Mouse (Mus musculus) spleen, adult 2 months (tissue): ENCODE measurements at regions not wholly inside any gene's neighbourhood (a gene's known extent, or its start where the extent isn't known, plus 50 kb on each side); places are given as distances from the start of the nearest gene placed in this dataset.

ENCODE experiments used
- DNase-seq, 2 experiments: peaks; one replicate each; pipeline versions ENCODE4 v3.0.0 to v3.0.0-alpha.2; 2012 to 2021; ENCODE audit warnings: low spot score in 2 of 2, low read depth in 1 of 2
- H3K27ac ChIP-seq: fragments of 200-500 bp; 2 replicates; pipeline ENCODE4 v1.5.1; 2012; ENCODE audit warnings: low read length, inconsistent platforms; ENCODE audit not compliant: insufficient read depth
- H3K27me3 ChIP-seq: fragments of 200-500 bp; 2 replicates; pipeline ENCODE4 v1.6.1; 2012; ENCODE audit warnings: mild to moderate bottlenecking, moderate library complexity, low read length, inconsistent platforms; ENCODE audit not compliant: control insufficient read depth, insufficient read depth
- H3K36me3 ChIP-seq: fragments of 200-500 bp; 2 replicates; pipeline ENCODE4 v1.6.1; 2012; ENCODE audit warnings: mild to moderate bottlenecking, low read length, inconsistent platforms; ENCODE audit not compliant: control insufficient read depth, insufficient read depth
- H3K4me1 ChIP-seq: fragments of 200-500 bp; 2 replicates; pipeline ENCODE4 v1.6.1; 2011; ENCODE audit warnings: inconsistent platforms; ENCODE audit not compliant: control insufficient read depth, insufficient read depth, insufficient read length
- H3K4me3 ChIP-seq: fragments of 200-500 bp; 2 replicates; pipeline ENCODE4 v1.5.1; 2011; ENCODE audit warnings: mild to moderate bottlenecking, inconsistent platforms; ENCODE audit not compliant: insufficient read depth, insufficient read length; ENCODE audit errors: extremely low read depth
- CTCF ChIP-seq: fragments of 200-500 bp; IDR thresholded peaks from 2 replicates; pipeline ENCODE4 v1.5.1; 2011; ENCODE audit warnings: mild to moderate bottlenecking, inconsistent platforms; ENCODE audit not compliant: insufficient read depth, insufficient read length, insufficient replicate concordance; ENCODE audit errors: extremely low read depth
- POLR2A ChIP-seq: fragments of 200-500 bp; IDR thresholded peaks from 2 replicates; pipeline ENCODE4 v1.6.1; 2011; ENCODE audit warnings: low read depth, low read length, inconsistent platforms
- WGBS: fragments of 180-500 bp; shearing (Covaris S2); methylation state at CpG from one replicate; pipeline ENCODE4 v1.1.7; 2018; 5-methylcytosine and 5-hydroxymethylcytosine counted together

DNA sequence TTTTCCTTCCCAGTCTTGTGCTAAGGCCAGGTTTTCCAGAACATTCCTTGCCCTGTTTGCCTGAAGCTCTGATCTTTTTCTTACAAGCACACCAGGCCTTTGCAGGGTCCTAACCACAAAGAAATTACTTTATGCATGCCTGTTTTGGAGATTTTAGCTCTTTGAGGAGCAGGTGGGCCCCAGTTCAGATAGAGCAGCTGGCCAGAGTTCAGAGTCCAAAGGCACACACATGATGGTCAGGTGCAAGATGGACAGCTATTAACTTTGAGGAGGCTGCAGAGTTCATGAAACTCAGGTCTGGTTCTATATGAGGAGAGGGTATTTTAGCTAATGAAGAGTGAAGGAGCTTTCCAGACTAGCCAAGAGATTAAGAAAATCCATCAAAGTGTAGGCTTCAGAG, 125.8 kb upstream of the Maf start:
- TF ChIP-seq CTCF (no peak), POLR2A (no peak)
- Histone ChIP-seq H3K27ac (no peak overlapping the region), H3K4me3 (no peak overlapping the region), H3K4me1 (no peaks in the 10 kb centered on the region), H3K27me3 (no peaks in the 10 kb centered on the region), H3K36me3 (no peaks in the 10 kb centered on the region)
- DNase-seq: no peak

DNA sequence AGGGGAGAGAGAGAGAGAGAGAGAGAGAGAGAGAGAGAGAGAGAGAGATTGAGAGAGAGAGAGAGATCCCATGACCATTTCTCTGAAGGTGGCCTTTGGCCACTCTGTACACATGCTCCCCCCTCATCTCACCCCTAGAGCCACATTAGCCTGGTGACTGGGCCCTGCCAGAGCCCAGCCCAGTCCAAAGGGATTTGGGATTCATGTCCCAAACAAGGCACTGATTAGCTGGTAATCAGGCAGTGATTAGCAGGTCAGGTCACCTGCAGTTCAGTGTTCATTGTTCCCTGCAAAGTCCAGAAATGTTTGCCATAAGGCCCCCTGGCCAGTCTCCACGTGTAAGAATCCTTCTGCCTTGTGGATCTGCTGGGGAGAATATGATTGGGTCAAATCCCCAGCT, 124.1 kb upstream of the Maf start:
- no peak for DNase-seq
- no peak overlapping the region for H3K27ac ChIP-seq
- TF ChIP-seq CTCF (no peak), POLR2A (no peak)
- H3K36me3 ChIP-seq: no peaks in the 10 kb centered on the region
- H3K4me3 ChIP-seq: no peak overlapping the region
- H3K4me1 ChIP-seq: no peaks in the 10 kb centered on the region
- WGBS: 63% methylated on average over 1 of the region's 1 CpGs
- H3K27me3 ChIP-seq: no peaks in the 10 kb centered on the region

DNA sequence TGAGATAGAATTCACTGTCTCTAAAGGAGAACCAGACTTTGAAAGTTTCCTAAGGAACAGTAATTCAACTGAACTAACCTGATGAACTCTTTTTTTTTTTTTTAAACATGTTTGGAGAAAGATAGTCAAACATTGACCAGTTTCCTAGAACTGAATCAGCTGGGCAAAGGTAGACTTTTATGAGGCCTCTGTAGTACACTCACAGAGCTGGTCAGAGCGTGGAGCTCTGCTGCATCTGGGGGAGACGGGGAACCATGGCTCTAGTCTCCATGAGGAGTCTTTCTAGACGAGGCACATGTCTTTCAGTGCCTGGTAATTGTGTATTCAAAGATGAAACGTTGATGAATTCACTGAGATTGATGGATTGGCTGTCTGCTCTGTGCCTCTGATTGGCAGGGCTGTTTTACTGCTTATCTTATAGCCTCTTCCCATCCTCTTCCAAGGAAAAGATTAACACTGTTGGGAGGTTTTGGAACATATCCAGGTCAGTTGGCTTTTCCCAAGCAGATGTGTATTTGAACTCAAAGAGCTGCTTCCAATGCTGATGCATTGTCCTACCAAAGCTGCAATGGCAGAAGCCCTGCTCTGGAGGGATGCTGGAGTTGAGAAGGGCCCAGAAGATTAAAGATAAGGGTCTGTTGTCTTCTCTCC, 122.5 kb upstream of the Maf start:
- H3K27ac ChIP-seq: no peak overlapping the region
- no peak for TF ChIP-seq CTCF
- no peak for TF ChIP-seq POLR2A
- no peak overlapping the region for H3K4me3 ChIP-seq
- no peaks in the 10 kb centered on the region for H3K36me3 ChIP-seq
- WGBS: 80% methylated on average over 4 of the region's 4 CpGs
- H3K4me1 ChIP-seq: no peaks in the 10 kb centered on the region
- no peaks in the 10 kb centered on the region for H3K27me3 ChIP-seq
- DNase-seq: no peak

DNA sequence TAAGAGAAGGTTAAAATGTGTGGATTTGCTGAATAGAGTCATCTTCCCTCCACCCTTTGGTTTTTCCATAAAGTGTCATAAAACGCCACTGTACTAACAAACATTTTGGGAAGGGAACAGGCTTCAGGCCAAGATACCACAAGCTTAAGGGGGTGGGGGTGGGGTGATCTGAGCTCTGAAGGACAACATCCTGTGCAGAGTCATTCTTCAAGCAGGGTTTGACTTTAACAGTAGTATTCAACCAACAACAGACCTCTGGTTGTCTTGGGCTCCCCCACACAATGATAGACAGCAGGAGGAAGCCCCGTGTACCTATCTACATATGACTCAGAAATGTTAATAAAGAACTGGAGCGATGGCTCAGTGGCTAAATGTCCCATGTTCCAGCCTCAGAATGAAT, 118.9 kb upstream of the Maf start:
- no peak overlapping the region for H3K4me3 ChIP-seq
- H3K27me3 ChIP-seq: no peaks in the 10 kb centered on the region
- H3K27ac ChIP-seq: no peak overlapping the region
- 36% methylated on average over 3 of the region's 3 CpGs for WGBS
- DNase-seq: no peak
- H3K36me3 ChIP-seq: no peaks in the 10 kb centered on the region
- no peak for TF ChIP-seq POLR2A
- no peak for TF ChIP-seq CTCF
- H3K4me1 ChIP-seq: no peaks in the 10 kb centered on the region

DNA sequence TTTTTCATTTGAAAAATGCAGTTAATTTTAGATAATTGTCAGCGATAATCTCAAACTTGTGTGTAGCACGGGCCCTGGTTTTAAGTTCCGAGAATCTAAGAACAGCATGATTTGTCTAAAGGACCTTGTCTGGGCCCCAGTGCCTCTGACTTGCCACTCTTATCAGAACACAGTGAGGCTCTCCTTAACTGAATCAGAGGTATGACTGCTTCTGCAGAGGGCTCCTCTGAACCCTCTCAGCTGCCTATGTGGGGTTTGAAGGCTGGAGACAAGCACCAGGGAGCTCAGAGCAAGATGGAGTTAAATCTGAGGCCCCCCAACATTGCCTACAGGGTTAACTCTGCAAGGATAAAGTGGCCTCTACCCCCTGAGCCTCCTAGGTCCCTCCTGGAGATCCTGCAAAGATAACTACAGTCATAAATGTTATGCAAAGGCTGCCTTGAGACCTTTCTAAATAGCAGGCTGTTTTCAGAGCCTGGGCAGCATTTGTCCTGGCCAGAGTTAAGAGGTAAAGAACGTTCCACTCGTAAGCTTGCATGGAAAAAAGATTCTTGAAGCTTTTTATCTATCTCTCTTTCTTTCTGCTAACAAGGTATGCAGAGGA, 118.4 kb upstream of the Maf start:
- 68% methylated on average over 5 of the region's 5 CpGs for WGBS
- no peak for DNase-seq
- Histone ChIP-seq H3K4me3 (no peak overlapping the region), H3K27ac (no peak overlapping the region), H3K36me3 (no peaks in the 10 kb centered on the region), H3K27me3 (no peaks in the 10 kb centered on the region), H3K4me1 (no peaks in the 10 kb centered on the region)
- TF ChIP-seq POLR2A: no peak
- no peak for TF ChIP-seq CTCF

DNA sequence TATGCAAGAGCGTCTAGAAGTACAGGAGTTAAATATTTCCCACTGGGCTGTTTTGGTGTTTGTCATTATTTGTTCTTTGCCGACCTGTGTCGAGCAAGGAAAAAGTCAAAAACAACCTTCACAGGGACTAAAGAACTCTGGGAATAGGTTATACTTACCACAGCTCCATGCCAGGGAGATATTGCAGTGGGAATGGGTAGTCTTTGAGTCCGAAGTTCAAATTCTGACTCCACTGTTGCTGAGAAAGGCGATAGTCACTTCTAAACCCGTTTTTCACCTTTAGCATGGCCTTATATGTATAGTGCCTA, 116.8 kb upstream of the Maf start:
- TF ChIP-seq POLR2A: no peak
- TF ChIP-seq CTCF: no peak
- no peaks in the 10 kb centered on the region for H3K36me3 ChIP-seq
- DNase-seq: no peak
- H3K4me1 ChIP-seq: no peaks in the 10 kb centered on the region
- no peak overlapping the region for H3K27ac ChIP-seq
- 91% methylated on average over 6 of the region's 6 CpGs for WGBS
- no peak overlapping the region for H3K4me3 ChIP-seq
- H3K27me3 ChIP-seq: no peaks in the 10 kb centered on the region

DNA sequence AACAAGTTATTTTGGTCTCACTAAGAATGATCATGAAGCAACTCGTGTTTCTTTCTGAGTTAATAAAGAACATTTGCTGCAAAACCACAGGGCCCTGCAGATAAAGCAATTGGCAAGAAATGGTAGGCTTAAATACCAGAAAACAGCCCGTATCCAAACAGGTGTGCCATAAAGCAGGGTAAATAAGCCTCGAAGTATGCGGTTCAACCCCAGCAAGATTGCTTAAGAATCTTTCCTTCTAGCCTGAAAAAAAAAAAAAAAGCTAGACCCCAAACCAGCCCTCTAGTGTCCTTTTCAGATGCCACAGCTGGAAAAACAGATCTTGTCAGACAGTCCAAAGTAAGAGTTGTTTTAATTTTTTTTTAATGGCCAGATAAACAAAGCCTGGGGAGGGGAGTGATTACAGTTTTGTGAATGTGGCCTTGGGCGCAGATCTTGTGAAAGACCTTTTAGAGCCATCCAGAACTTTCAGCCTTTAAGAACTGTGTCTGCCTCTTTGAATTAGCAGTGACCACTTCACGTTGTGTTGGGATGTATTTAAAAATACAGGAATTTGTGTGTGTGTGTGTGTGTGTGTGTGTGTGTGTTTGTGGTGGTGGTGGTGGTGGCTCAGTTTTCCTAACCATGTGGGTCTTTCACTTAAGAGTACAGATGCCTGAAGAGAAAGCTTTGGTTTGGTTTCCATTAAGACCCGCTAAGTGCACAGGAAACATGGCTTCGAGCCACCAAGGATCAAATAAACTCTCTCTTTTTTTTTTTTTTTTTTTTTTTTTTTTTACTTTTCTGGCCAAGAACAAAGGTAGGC, 116.3 kb upstream of the Maf start:
- WGBS: 85% methylated on average over 8 of the region's 8 CpGs
- Histone ChIP-seq H3K27me3 (no peaks in the 10 kb centered on the region), H3K36me3 (no peaks in the 10 kb centered on the region), H3K4me1 (no peaks in the 10 kb centered on the region), H3K4me3 (no peak overlapping the region), H3K27ac (no peak overlapping the region)
- TF ChIP-seq CTCF (no peak), POLR2A (no peak)
- no peak for DNase-seq
